Mouse (Mus musculus): ENCODE data around the gene Ankrd13a. TPM values are rescaled to one million over a fixed set of nuclear protein-coding genes. Genes with fewer than 3 reads are reported as not detected.
"Not testable (repeated sequence)": the region's sequence is repeated elsewhere in the genome, so short reads cannot be mapped to it uniquely, and the experiment has no call there.

Ankrd13a gene
- polyA plus RNA-seq, 1 experiment from 2014 or later, result 59.7 TPM

GRCm38 (mm10) chr5:114824197-114824596 lies 49.7 kb downstream of the Ankrd13a start:
- TF ChIP-seq CTCF (IDR thresholded peaks at IDR 0.05; ENCODE audit: low read depth), result peak; percentile 84

GRCm38 (mm10) chr5:114825978-114826691 lies 51.7 kb downstream of the Ankrd13a start:
- H3K36me3 ChIP-seq (ENCODE audit: control insufficient read depth, insufficient read depth), result no peaks in the 10 kb centered on the region
- TF ChIP-seq CTCF (IDR thresholded peaks at IDR 0.05; ENCODE audit: low read depth), result peak; percentile 46
- peak overlapping the region; percentile 63 for H3K4me2 ChIP-seq (replicated peaks; ENCODE audit: low read depth)
- peak overlapping the region; percentile 37 for H3K4me3 ChIP-seq (ENCODE audit: low read depth, low read length)
- ATAC-seq, result peak; percentile 96
- H3K27me3 ChIP-seq (replicated peaks; ENCODE audit: control insufficient read depth, insufficient read depth, low read length), result no peaks in the 10 kb centered on the region
- WGBS, result 4% methylated on average over 27 of the region's 27 CpGs
- no peaks in the 10 kb centered on the region for H3K9me3 ChIP-seq (ENCODE audit: control insufficient read depth)
- H3K4me1 ChIP-seq (replicated peaks; ENCODE audit: control insufficient read depth, insufficient read depth, low read length), result no peaks in the 10 kb centered on the region
- H3K27ac ChIP-seq (ENCODE audit: low read depth, low read length), result peak overlapping the region; percentile 41
- H3K9ac ChIP-seq (ENCODE audit: low read depth, low read length), result no peak overlapping the region

More at GRCm38 (mm10) chr5:114824197-114824596, 49.7 kb downstream of the Ankrd13a start:
- no peak for ATAC-seq
- Histone ChIP-seq H3K4me2 (replicated peaks; ENCODE audit: low read depth) (peak overlapping the region; percentile 83), H3K4me3 (ENCODE audit: low read depth, low read length) (no peak overlapping the region), H3K27ac (ENCODE audit: low read depth, low read length) (0 out of 2 replicates have a peak overlapping the region, but pooled peaks have one; percentile 28), H3K4me1 (replicated peaks; ENCODE audit: control insufficient read depth, insufficient read depth, low read length) (no peaks in the 10 kb centered on the region), H3K9me3 (ENCODE audit: control insufficient read depth) (no peaks in the 10 kb centered on the region), H3K9ac (ENCODE audit: low read depth, low read length) (no peak overlapping the region), H3K36me3 (ENCODE audit: control insufficient read depth, insufficient read depth) (no peaks in the 10 kb centered on the region), H3K27me3 (replicated peaks; ENCODE audit: control insufficient read depth, insufficient read depth, low read length) (no peaks in the 10 kb centered on the region)
- WGBS, result 23% methylated on average over 9 of the region's 9 CpGs

GRCm38 (mm10) chr5:114827427-114827826 lies 53.0 kb downstream of the Ankrd13a start:
- H3K27me3 ChIP-seq (replicated peaks; ENCODE audit: control insufficient read depth, insufficient read depth, low read length), result no peaks in the 10 kb centered on the region
- no peak for TF ChIP-seq CTCF (IDR thresholded peaks at IDR 0.05; ENCODE audit: low read depth)
- 81% methylated on average over 12 of the region's 12 CpGs for WGBS
- H3K27ac ChIP-seq (ENCODE audit: low read depth, low read length), result no peak overlapping the region
- H3K9ac ChIP-seq (ENCODE audit: low read depth, low read length), result no peak overlapping the region
- H3K4me3 ChIP-seq (ENCODE audit: low read depth, low read length), result no peak overlapping the region
- no peaks in the 10 kb centered on the region for H3K9me3 ChIP-seq (ENCODE audit: control insufficient read depth)
- ATAC-seq, result no peak
- H3K4me2 ChIP-seq (replicated peaks; ENCODE audit: low read depth), result no peak overlapping the region
- H3K4me1 ChIP-seq (replicated peaks; ENCODE audit: control insufficient read depth, insufficient read depth, low read length), result no peaks in the 10 kb centered on the region
- H3K36me3 ChIP-seq (ENCODE audit: control insufficient read depth, insufficient read depth), result no peaks in the 10 kb centered on the region

GRCm38 (mm10) chr5:114829740-114830139 lies 55.3 kb downstream of the Ankrd13a start:
- no peak overlapping the region for H3K4me3 ChIP-seq (ENCODE audit: low read depth, low read length)
- H3K36me3 ChIP-seq (ENCODE audit: control insufficient read depth, insufficient read depth), result no peaks in the 10 kb centered on the region
- no peak overlapping the region for H3K9ac ChIP-seq (ENCODE audit: low read depth, low read length)
- H3K9me3 ChIP-seq (ENCODE audit: control insufficient read depth), result no peaks in the 10 kb centered on the region
- TF ChIP-seq CTCF (IDR thresholded peaks at IDR 0.05; ENCODE audit: low read depth), result no peak
- no peaks in the 10 kb centered on the region for H3K4me1 ChIP-seq (replicated peaks; ENCODE audit: control insufficient read depth, insufficient read depth, low read length)
- ATAC-seq, result no peak
- WGBS, result 77% methylated on average over 3 of the region's 3 CpGs
- H3K4me2 ChIP-seq (replicated peaks; ENCODE audit: low read depth), result no peak overlapping the region
- H3K27ac ChIP-seq (ENCODE audit: low read depth, low read length), result no peak overlapping the region
- no peaks in the 10 kb centered on the region for H3K27me3 ChIP-seq (replicated peaks; ENCODE audit: control insufficient read depth, insufficient read depth, low read length)

- no peak for ATAC-seq
- no peak overlapping the region for H3K27ac ChIP-seq (ENCODE audit: low read depth, low read length)
- no peak overlapping the region for H3K4me3 ChIP-seq (ENCODE audit: low read depth, low read length)
- no peak overlapping the region for H3K4me2 ChIP-seq (replicated peaks; ENCODE audit: low read depth)
- WGBS, result 55% methylated on average over 12 of the region's 12 CpGs
- H3K9ac ChIP-seq (ENCODE audit: low read depth, low read length), result no peak overlapping the region
- no peaks in the 10 kb centered on the region for H3K36me3 ChIP-seq (ENCODE audit: control insufficient read depth, insufficient read depth)
- no peaks in the 10 kb centered on the region for H3K27me3 ChIP-seq (replicated peaks; ENCODE audit: control insufficient read depth, insufficient read depth, low read length)
- no peaks in the 10 kb centered on the region for H3K4me1 ChIP-seq (replicated peaks; ENCODE audit: control insufficient read depth, insufficient read depth, low read length)
- no peak for TF ChIP-seq CTCF (IDR thresholded peaks at IDR 0.05; ENCODE audit: low read depth)
- H3K9me3 ChIP-seq (ENCODE audit: control insufficient read depth), result no peaks in the 10 kb centered on the region
These were observed 62.4 kb downstream of the Ankrd13a start for GRCm38 (mm10) chr5:114836886-114837285.

GRCm38 (mm10) chr5:114840481-114840880 lies 66.0 kb downstream of the Ankrd13a start:
- H3K4me2 ChIP-seq (replicated peaks; ENCODE audit: low read depth); H3K9me3 ChIP-seq (ENCODE audit: control insufficient read depth); H3K36me3 ChIP-seq (ENCODE audit: control insufficient read depth, insufficient read depth); H3K9ac ChIP-seq (ENCODE audit: low read depth, low read length); H3K4me1 ChIP-seq (replicated peaks; ENCODE audit: control insufficient read depth, insufficient read depth, low read length); ATAC-seq; H3K4me3 ChIP-seq (ENCODE audit: low read depth, low read length); H3K27me3 ChIP-seq (replicated peaks; ENCODE audit: control insufficient read depth, insufficient read depth, low read length); H3K27ac ChIP-seq (ENCODE audit: low read depth, low read length): not testable (repeated sequence)
- WGBS, result 57% methylated on average over 5 of the region's 5 CpGs

GRCm38 (mm10) chr5:114842155-114842554 lies 67.7 kb downstream of the Ankrd13a start:
- H3K27ac ChIP-seq (ENCODE audit: low read depth, low read length); H3K4me2 ChIP-seq (replicated peaks; ENCODE audit: low read depth); H3K9me3 ChIP-seq (ENCODE audit: control insufficient read depth); H3K27me3 ChIP-seq (replicated peaks; ENCODE audit: control insufficient read depth, insufficient read depth, low read length); ATAC-seq; H3K4me3 ChIP-seq (ENCODE audit: low read depth, low read length); H3K36me3 ChIP-seq (ENCODE audit: control insufficient read depth, insufficient read depth); H3K9ac ChIP-seq (ENCODE audit: low read depth, low read length); H3K4me1 ChIP-seq (replicated peaks; ENCODE audit: control insufficient read depth, insufficient read depth, low read length): not testable (repeated sequence)
- WGBS, result 45% methylated on average over 3 of the region's 3 CpGs

Measured in intestine, postnatal 0 days (tissue).